Mouse (Mus musculus): ENCODE measurements at regions not wholly inside any gene's neighbourhood (a gene's known extent, or its start where the extent isn't known, plus 50 kb on each side); places are given as distances from the start of the nearest gene placed in this dataset.

DNA sequence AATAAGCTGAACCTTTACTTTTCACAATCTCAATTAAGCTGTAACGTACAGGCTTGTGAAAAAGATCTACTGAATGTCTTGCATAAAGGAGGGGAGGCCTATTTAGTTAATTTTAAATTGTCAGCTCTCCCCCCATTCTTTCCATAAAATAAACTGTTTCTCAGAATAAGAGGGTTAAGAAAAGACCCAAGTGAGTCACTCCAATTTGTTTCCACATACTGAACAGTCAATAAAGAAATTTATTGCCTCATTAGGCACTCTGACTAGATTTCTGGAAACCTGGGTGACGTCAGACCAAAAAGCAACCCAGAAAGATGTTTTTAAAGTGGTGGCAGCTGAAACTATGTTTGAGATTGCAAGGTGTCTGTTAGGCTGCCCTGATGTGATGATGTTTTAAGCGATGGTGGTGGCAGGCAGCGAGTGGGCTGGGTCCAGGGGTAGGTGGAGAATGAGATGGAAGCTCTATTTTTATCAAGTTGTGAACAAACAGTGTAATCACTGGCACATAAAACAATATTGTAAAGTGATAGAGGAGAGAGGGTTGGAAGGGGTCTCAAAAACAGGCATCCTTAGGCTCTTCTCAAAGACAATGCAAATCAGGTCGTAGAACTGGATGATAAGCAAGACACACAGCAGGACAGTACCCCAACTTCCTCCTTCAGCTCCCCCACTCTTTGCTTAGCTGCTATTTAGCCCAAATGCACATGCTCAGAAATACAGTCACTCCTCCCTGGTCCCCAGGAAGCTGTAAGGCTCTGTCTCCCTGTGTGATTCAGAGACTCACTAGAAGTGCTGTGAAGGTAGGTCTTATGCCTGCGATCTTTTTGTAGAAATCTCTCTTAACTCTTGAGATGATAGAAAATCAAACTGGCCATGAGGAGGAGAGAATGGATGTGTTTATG, 288.0 kb downstream of the Usp25 start:
- no peak for ATAC-seq

DNA sequence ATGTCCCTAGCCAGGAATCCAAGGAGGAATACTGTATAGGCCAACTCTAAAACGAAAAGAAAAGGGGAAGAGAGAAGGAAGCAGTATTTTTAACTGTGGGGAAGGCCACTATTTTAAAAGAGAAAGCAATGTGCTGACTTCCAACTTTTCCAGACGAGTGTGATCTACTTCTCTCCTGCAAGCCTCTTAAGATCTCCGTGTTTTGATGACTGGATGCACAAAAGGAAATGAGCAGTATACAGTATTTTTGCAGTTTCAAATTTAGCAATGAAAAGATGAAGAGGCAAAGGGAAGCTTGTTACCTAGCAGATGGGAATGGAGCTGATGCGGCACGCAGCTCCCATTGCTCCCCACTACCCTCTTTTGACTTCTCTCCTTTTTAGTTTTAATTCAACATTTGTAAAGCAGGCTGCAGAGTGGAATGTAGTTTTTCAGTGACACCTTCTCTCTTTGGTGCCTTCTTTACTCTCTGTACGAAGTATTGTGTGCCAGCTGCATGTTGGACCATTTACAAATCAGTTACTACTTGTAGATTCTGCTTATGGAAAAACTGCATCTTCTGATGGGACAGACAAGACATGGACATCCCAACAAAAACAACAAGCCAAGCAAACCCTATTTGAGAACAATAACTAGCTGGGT, 287.2 kb downstream of the Usp25 start:
- ATAC-seq, result no peak

DNA sequence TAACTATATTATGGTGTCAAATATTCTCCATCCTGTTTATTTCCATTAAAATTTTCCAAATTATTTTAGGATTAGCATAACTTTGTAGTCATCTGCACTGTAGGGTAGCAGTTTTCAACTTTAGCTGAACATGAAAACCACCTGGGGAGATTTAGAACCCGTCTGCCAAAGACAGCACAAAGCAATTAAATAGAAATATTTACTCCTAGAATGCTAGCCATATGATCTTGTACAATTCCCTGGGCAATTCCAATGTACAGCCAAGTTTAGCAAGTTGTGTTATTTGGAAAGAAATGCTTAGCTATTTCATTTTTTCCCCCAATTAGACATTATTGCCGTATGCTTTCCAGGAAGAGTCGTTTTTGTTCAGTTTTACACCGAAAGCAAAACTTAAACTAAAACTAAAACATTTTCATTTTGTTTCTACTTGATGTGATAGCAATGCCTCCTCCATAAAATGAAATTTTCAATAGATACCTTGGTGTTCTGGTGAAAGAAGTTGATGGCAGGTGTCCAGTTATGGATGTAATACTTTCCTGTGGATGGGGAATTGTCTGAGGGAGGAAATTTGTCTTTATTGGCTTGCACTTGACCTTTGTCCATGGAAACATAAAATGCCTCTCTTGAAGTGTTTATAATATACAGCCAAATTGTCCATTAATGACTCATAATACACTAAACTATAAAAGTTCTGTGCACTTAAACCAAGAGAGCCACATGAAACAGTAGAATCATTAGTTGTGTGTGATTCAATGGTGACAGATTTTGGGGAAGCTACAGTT, 282.3 kb downstream of the Usp25 start:
- ATAC-seq, result no peak

DNA sequence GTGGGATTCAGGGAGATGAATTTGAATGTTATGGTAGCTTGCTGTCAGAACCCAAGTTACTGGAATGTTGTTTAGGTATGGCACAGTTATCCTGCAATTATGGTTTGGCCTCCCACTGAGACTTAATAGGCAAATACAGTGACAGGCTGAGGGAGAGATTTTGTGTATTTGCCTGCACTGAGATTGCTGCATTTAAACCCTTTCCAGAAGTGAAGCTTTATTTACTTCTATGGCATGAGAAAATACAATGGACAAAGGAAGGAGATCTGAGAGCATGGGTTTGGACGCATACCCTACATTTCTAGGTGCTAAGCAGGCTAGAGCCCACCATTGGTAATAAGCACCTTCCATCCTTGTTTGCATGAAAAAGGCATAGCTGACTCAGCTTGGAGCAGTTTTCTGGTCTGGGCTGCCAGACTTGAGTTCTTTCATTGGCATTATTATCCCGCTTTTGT, 278.8 kb downstream of the Usp25 start:
- ATAC-seq, result no peak

DNA sequence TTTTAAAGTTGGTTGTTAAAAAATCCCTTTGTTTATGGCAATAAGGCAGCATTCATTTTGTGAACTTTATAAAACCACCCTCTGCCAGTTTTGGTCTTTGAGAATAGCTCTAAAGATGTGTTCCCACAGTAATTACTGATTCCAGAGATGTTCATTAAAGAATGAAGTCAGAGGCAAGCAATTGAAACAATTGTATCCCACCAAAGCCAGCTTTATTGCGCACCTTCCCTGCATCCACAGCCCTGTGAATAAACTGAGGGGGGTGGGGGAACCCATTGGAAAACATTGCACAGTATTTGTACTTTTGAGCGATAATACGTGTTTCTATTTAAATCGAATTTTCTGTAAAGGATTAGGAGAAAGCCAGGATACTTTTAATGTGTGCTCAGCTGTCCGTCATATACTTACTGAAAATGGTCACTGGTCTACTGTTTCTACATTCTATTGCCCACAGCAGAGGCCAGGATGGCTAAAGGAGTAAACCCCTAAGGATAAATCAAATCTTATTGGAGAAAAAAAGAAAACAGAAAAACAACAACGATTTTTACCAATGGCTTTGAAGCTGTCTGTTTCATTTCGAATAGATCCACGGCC, 278.3 kb downstream of the Usp25 start:
- ATAC-seq, result no peak

DNA sequence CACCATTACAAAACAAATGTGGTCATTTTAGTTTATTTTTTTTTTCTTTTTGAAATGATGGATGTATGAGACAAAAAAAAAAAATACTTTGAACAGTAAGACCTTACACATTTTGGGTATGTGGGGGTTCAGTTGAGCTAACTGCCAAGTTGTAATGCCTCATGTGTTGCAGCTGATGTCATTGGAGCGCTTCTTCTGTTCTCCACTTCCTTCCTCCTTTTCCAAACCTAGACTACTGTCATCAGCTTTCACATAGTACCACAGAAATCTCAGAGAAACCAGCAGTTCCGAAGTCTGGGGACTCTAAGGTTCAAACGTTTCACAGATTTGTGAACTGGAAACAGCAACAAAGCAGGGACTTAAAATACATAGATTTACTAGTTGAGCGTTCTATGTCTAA, 270.7 kb downstream of the Usp25 start:
- no peak for ATAC-seq

DNA sequence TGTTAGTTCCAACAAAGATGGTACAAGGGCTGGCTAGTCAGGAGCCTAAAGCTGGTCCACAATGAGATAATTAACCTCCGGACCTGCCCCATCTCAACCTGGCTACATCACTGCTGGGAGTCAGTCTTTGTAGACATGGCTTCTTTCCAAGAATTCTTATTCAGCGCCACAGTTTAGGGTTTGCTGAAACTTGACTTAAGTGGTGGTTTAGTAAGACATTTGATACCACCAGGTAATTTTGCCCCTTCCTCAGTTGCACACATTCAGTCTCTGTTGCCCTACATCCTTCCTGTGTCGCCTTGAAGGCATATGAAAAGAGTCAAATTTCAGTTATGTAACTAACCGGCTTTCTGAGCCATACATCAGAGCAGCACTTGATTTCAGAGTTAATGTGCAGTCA, 266.4 kb downstream of the Usp25 start:
- no peak for ATAC-seq

DNA sequence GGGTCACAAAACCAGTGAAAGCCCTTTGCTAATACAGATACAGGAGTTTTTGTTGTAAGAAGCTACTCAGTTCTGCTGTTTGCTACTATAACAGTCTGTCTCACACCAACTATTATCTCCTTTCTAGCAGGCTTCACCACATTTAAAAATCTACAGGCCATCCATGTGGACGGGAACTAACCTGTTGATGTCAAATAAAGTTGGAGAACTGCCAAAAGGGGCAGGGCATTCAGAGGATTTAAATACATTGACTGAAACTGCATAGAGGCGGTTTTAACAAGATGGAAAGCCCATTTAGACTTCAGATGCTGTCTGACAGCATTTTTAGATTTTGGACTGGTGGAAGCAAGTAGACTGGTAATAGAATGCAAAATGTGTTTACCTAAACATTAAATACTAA, 266.0 kb downstream of the Usp25 start:
- no peak for ATAC-seq

DNA sequence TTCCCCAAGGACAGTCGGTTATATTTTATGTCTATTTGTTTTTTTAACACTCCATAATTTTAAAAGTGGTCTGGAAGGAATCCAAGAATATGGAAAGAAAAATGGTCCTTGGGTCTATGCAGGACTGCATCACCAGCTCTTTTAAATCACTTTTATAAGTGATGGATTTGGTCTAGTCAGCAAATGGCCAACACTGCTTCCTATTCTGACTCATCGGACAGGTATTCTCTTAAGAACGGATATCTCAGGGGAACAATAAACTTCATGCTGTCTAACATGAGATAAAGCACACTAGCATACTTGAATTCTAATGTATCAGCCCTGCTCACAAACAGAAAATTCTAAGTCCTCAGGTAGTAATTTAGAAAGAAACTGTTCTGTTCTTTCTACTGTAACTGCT, 259.8 kb downstream of the Usp25 start:
- ATAC-seq, result no peak

DNA sequence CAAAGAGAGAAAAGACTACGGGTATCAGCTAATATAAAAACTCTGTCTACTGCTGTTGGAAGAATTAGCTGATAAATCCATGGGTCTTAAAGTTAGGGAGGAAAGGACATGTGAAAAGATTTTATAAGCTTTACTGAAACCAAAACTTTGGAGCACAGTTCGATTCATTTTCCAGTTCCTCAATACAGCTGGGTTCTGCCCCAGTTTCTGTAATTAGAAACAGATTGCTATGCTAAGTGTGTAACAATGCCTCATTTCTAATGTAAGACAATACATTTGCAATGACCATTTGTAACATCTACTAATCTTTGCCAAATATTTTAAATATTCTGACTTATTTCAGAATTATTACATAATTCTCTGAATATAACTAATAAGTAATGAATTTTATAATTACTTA, 255.4 kb downstream of the Usp25 start:
- no peak for ATAC-seq

DNA sequence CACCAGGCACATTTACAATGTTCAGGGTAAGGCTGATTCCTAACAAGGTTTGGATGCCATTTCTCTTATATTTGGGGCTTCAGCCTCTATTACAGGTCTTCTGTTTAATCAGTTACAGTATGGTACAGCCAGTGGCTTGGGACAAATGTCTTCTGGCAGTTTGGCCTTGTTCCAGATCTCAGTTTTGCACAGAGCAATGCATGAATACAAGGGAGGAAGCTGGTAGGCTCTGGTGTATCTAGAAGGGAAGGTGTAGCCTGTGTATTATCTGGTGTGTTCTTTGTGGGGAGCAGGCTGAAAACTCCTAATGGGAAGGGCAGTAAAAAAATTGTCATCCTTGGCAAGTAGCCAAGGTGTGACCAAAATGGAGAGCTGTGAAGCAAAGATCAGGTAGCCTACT, 254.2 kb downstream of the Usp25 start:
- no peak for ATAC-seq

DNA sequence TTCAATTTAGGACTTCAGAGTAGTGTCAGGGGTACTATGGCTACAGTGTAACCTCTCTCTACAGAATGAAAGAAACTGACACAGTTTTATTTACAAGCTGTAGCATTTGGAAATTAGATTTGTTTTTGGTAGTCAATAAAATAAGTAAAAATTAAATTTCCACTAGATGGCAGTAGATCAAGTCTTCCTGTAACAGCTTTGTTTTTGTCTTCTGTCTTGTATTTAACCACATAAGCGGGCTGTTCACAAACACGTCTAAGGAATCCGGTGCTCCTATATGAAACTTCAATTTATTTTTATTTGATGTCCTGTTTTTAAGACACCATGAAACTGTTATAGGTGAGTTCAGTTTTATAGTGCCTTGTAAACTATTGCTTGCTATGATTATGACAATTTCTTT, 238.8 kb downstream of the Usp25 start:
- ATAC-seq, result no peak

DNA sequence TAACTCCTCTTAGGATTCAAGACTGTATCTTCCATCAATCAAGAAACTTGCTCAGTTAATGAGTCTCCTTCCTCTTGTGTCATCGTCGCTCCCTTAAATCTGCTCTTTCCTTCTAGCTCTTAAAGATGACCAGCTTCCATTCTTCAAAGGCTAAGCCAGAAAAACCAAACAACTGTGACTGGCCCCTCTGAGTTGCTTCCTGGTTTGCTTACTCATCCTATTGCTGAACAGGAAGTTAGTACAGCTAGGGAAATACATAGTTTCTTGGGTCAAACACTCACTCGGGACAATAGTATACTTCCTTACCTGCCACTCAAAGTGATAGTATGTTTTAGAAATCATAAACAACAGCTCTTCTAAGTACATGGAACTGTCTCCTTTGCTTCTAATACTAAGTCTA, 237.9 kb downstream of the Usp25 start:
- ATAC-seq, result no peak

DNA sequence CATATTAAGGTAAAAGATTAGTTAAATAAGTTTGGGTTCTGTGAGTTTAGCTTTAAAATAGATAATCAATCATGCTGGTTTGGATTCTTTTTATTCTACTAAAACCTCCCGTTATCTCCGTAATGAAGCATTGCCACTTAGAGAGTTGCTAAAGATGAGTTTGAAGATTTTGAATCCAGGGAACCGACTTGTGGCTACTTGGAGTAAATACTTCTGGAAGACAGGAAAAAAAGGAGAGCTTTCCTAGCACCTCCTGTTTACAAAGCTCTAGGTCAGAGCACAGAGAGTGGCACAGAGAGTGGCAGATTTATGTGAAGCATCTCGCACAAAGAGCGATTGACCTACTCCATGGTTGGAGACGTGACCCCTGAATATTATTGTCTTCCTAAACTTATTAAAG, 227.4 kb downstream of the Usp25 start:
- ATAC-seq, result no peak

DNA sequence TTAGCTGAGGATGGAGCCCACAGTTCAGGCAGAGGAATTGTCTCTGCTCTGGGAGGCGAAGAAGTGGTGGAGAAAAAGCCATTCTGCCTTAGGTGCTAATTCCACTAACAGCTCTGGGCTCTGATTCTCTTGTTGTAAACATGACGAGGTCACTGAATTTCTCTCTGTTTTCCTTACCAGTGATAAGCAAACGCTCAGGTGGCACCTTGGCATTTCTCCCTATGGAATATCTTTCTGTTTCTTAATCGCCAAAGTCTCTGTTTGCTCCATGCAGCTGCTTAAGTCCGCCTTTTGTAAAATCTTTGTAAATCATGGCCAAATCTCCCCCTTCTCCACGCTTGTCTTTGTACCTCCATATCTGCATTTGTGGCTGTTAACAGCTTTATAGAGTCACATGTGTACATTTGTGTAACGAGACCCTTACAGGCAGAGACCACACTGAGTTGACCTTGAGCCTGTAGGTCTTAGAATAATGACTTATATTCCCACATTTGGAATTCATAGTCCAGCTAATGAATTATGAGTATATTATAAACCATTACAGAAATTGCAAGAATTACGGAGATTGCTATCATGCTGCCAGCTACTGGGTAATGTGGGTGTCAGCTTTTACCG, 225.8 kb downstream of the Usp25 start:
- no peak for ATAC-seq

DNA sequence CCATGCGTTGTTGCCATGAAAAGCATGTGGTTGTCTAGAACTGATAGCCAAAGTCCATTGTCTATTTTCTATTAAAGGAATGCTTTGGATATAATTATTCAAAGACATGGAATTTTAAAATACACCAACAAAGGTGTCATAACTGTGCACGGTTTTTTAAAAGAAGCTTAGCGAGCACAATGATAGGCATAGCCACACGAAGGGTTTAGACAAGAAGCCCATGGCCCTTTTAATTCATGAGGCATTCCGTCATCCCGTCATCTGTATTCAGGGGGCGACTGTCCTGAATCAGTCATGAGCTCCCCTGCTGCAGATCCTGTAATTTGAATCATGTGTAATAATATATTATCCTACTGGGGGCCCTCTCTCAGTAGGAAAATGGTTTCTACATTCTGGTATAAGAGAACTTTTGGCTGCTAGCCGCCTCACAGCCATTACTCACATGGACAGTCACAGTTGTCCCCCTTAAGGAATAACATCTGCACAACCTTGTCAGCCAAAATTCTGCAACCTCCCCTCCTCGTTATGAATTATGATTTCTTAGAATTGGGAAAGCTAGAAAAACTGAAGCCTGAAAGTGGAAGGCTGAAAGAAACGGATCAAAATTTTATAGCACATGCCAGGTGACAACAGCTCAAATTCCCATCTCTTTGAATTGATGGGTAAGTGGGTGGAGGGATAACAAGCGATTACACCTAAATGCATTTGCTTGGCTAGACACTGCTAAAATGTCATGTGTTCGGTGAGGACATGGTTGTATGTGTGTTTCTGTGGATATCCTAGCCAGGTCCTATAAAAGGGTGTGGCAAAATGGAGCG, 225.1 kb downstream of the Usp25 start:
- no peak for ATAC-seq

DNA sequence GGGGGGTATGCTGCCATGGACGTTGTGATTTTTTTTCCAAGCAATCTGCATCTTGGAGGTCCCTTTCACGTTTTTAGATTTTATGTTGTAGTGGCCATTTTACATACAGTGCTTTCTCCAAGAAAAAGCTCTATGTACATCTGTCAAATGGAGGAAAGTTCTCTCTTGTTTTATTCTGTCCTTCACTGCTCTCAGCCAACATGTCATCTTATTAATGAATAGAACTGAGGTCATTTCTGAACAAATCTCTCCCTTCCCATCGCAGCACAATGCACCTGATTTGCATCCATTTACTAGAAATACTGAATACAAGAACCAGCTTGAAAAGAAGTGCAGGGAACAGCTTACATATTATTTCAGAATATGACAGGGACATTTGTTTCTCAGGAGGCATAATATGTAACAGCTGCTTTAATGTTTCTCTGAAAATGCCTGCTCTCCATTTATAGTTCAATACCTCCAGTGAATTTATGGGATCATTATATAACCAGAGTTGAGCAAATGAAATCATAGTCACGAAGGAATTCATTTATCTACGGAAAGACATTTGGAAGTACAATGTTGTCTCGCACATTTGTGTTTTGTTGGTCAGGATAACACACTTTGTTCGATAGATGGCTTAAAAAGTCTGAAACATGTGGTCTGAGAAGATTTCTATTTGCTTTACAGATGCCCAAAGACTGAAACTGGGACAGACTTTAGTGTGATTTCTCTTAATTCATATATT, 224.3 kb downstream of the Usp25 start:
- no peak for ATAC-seq

DNA sequence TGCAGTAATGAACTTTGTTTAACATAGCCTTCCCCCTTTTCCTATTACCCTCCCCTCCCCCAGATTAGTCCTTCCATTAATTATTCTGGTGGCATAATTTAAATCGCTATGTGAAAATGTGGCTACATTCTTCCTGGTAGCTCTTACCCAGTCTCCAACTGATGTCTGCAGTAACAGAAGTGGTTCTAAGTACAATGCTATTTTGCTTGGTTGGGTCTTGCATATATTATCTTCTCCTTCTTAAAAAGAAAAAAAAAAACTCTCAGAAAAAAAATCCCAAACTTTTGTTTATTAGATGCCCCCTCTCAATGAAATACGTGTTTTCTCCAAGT, 223.7 kb downstream of the Usp25 start:
- ATAC-seq, result no peak

DNA sequence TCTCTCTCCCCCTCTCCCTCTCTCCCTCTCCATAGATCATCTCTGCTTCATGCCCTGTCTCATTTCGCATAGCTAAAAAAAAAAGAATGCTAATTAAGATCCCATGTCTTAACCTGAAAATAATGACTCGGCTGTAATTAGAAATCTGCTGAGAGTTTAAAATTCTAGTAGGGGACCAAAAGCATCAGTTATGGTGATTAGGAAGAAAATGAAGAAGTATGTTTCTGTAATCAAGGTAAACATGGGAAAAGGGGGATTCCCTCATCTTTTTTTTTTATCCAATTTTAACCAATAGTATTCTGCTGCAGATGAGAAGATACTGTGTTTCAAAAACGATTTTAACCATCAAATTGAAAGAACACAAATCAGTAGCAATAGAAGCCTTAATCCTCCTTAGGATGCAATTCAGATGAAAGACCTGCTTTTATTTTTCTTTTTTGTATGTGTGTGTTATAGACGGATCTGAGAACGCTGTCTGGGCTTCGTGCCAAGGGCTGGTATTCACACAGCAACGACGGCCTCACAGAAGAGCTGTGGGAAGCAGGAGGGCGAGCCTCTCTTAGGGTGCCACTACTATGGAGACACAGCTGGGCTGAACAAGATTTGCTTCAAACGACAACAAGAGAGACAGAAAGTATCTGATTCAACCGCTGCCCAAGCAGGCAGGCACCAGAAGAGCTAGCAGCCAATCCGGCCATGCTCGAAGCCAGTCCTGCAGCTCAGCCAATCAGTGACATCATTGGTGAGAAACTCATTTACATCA, 223.2 kb downstream of the Usp25 start:
- no peak for ATAC-seq

DNA sequence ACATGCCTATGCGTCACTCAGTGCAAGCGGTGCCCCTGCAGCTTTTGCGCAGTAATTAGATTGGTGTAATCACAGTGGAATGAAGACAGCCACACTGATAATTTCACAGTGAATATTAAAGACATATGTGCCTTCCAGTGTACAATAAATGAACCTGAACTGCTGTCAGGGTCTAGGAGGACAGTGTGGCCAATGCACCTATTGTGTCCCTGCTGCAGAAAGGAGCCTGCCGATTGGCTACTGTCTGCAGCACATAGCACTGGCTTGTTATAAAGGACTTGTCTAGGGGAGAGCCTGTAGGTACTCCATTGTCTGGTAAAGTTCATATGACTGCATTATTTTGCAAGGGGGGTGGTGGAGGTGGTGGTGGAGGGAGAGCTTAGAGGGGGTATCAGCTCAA, 222.5 kb downstream of the Usp25 start:
- no peak for ATAC-seq

All from inflammation-experienced regulatory T-cells, adult 6 months (primary cell).